Mouse (Mus musculus) cerebellum, postnatal 36 days (tissue): Measurements from ENCODE around the gene Acsbg1.

Experiments
- DNase-seq, 2 experiments: peaks; one replicate each; pipeline ENCODE4 v3.0.0; 2021 to 2022; ENCODE audit warnings: mixed read lengths in 2 of 2

Gene Acsbg1

DNA sequence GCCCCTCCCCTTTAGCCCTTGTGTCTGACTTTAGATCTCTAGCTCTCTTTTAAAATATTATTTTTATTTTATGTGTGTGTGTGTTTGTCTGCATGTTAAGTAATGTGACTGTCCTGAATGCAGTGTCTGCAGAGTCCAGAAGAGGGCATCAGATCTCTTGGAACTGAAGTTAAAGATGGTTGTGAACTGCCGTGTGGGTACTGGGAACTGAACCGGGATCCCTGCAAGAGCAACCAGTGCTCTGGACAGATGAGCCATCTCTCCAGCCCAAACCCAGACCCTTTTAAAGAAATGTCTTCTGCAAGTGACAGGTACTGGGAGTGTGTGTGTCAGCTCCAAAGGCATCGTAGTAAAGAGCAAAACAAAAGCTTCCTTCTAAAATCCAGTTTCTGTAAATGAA, 4.4 kb upstream of the Acsbg1 start:
- DNase-seq = no peak

DNA sequence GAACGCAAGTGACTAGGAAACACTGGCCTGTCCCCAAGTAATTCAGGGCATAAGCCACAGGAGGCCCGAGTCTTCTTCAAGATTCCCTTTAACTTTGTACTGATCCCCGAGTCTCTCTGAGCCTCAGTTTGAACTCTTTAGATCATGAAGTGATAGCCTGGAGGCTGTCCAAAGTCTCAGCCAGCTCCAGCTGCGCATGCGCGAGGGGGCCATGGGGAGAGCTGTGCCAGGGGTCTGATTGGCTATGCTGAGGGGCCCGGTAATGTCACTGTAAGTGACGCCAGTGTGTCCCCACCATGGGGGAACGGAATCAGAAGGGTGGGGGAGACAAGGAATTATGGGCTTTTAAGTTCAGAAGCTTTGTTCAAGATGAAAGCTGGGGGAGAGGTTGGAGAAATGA, 2.7 kb upstream of the Acsbg1 start:
- DNase-seq = no peak

DNA sequence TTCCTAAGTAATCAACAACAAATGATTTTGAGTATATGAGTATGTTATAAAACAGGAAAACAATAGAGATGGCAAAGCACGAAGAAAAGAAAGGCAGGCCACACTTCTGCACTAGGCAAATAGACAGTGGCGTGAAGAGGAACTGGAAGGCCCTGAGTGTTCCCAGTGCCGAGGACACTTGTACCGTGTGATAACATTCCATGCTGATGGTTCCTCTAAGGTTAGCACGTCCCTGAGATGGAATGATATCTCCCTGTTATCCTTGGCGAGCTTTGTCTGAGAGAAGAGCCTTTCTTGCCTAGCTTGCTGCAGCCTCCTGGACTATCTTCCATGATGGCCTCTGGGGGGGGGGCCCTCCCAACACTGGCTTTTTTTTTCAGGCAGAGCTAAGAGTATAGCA, 2.9 kb downstream of the Acsbg1 start:
- DNase-seq = no peak

DNA sequence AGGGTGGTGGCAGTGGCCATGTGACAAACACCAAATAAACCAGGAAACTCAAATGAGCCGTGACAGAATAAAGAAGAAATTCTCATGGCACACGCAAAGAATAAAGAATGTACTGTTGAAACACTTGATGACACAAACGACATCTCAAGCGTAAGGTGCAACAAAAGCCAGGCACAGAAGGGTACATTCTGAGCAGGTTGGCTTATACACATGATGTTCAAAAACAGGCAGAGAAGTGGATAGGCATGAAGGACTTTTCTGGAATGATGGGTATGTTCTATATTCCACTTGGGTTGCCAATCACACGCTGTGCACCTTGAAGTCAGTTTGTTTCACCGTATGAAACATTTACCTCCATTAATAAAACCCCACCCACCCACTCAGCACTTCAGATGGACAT, 5.3 kb downstream of the Acsbg1 start:
- DNase-seq = no peak

DNA sequence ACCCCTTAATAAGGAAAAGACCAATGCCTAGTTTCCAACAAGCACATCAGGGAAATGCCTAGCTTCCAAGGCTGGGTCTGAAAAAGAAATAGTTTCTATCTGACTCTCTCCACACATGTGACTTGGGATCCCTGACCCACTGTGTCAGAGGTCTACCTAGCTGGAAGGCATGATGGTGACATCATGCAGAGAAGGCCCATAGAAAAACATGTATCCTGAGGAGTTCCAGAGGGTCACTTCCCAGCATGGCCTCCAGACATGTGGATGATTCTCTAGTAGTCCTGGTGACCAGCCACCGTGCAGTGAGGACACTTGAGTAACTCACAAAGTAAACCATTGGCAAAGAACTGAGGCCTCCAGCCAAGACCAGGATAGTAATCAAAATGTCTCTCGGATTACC, 5.8 kb downstream of the Acsbg1 start:
- DNase-seq = no peak

DNA sequence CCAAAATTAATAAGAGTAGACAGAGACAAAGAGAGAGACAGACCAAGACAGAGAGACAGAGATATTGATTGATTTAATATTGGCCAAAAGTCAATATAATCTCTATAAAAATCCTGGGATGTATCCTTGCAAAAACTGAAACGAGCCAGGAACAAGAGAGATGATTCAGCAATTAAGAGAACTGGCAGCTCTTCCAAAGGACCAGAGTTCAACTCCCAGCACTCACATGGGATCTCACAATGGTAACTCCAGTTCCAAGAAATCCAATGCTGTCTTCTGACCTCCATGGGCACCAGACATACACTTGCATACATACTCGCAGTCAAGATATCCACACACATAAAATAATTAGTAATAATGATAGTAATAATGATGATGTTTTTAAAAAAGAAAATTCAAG, 8.9 kb downstream of the Acsbg1 start:
- DNase-seq = no peak

DNA sequence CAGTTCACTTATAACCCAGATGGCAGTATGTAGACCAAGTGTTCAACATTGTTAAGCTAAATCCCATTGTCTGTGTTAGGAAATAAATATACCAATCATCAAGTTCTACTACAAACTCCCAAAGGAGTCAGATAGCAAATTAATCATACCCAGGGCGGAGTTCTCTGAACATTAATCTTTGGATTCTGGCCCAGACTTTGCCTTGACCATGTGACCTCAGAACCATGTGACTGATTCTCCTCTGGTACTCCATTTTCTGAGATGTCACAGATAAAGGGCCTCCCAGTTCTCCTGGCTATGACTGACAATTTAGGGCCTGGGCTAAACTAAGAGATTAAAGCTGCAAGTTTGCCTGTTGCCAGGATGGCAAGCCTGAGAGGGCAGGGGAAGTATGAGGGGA, 12.3 kb downstream of the Acsbg1 start:
- no peak for DNase-seq

DNA sequence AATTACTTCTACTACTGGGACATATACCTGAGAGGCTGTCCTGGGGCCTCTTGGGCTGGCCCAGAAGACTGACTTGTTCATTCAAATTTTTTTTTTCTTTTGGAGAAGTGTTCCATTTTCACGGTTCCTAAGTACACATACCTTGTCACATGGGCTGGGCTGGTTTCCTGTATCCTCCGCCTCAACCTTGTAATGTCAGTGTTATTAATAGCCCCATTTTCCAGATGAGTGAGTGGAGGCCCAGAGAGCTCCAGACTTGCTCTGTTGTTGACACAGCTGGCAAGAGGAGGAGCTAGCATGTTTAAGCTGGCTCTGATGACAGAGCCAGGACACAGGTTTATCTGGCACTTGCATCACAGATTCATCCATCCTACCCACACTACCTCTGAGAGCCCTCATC, 14.2 kb downstream of the Acsbg1 start:
- no peak for DNase-seq

DNA sequence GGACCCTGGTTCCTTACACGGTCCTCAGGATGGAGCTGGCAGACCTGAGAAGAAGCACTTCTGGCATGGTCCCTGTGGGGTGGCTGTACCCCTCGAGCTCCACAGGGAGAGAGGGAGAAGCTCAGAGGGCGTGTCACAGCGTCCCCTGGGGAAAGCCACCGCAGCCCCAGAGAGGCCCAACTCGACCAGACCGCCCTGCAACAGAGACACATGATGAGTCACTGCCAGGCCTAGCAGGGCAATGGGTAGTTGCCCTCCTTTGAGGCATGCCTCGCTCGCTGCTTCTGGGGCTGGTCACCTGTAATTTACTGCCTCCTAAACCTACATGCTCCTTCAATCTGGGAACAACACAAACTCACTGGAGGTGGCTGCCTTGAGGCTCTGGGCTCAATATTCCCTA, 15.4 kb downstream of the Acsbg1 start:
- DNase-seq = no peak

DNA sequence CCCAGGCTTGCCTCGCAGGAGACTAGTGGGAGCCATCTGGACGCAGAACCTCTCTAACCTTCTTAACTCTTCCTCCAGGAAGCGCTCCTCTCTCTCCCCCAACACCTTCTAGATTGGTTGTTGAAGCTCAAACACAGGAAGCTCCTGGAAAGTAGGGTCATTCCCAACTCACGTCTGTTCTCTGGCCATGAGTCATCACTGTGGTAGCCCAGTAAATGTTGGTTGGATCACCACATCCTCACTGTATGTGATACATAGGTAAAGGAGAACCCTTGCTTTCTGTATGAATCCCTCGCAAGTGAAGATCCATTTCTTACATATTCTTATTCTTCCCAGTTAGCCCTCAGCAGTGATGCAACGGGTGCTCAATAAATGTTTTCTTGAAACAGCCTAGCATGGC, 16.1 kb downstream of the Acsbg1 start:
- DNase-seq = no peak

DNA sequence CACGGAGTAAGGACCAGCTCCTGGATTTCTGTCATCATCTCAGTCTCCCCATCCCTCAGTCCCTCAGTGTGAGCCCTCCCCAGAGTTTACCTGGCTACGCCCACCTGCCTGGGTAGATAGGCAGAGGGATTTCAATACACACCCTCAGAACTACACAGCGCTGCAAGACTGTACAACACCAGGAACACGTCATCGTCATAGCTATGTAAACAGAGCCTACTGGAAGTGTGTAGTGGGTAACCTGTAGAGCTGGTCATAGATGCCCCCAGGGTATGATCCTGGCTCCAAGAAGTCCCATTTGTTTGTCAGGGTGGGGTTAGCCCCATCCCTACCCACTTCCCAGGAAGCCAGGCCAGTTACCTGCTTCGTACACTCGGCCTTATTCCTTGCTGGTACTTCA, 18.5 kb downstream of the Acsbg1 start:
- no peak for DNase-seq

DNA sequence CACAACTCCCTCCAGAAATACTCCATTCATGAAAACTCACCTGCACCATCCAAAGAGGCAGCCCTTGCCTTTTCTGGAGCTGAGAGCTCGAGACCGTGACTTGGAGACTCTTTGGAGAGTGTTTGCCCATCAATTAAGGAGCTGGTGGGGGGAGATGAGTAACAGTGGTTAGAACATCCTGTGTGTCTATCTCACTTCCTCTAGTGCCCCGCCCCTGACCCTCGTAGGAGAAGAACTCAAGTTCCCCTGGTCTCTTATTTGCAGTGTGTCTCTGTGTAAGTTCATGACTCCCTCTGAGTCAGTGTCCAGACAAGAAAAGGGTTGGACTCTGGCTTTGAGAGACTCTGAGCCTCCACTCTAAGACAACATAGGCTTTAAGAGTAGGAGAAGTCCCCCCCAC, 19.1 kb downstream of the Acsbg1 start:
- DNase-seq = no peak

DNA sequence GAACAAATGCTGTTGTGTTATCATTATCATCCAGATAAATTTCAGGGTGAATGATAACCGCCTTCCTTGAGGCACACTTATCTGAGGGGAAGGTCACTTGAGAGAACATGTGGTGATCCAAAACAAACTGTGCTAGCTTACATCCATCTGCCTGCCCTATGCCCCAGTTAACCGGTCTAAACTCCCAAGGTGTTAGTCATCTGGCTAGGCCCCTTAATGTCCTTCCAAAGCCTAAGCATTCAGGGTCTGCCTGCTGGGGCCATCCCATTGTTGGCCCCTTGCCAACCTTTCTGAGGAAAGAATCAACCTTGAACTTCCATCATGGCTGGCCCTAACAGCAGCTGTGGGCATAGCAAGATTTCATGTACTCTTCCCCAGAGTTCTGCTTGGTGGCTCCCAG, 19.5 kb downstream of the Acsbg1 start:
- no peak for DNase-seq

DNA sequence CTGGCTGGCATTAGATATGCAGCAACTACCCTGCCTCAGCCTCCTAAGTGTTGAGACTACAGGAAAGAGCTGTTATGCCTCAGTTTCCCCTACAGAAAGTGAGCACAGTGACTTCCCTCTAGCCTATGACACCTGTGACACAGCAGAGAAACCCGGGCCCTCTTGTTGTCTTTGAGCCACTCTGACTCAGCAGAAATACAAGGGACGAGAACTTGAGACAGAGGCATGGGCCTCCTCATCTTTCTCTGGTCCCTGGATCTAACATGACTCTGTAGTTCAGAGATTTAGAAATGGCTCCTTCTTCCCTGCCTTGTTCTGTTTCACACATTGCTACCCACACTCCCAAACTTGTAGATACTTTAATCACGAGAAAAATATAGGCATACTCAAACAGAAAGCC, 20.1 kb downstream of the Acsbg1 start:
- no peak for DNase-seq

DNA sequence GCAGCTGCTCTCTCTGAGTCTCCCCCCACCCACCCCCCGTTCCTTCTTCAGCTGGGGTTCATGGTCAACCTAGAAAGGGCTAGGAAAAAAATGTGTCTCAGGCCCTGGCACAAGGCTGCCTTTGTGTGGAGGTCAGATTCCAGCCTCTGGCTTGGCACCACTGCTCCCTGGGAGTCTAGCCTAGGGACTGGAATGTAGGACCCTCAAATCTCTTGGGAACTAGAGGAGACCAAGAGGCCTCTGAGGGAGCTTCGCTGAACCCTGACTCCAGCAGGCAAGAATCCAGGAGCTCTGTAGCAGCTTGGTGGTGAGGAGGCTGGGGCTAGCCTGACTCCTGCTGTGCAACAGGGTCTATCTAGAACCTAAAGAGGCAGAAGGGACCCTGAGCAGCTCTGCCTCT, 22.5 kb downstream of the Acsbg1 start:
- no peak for DNase-seq

DNA sequence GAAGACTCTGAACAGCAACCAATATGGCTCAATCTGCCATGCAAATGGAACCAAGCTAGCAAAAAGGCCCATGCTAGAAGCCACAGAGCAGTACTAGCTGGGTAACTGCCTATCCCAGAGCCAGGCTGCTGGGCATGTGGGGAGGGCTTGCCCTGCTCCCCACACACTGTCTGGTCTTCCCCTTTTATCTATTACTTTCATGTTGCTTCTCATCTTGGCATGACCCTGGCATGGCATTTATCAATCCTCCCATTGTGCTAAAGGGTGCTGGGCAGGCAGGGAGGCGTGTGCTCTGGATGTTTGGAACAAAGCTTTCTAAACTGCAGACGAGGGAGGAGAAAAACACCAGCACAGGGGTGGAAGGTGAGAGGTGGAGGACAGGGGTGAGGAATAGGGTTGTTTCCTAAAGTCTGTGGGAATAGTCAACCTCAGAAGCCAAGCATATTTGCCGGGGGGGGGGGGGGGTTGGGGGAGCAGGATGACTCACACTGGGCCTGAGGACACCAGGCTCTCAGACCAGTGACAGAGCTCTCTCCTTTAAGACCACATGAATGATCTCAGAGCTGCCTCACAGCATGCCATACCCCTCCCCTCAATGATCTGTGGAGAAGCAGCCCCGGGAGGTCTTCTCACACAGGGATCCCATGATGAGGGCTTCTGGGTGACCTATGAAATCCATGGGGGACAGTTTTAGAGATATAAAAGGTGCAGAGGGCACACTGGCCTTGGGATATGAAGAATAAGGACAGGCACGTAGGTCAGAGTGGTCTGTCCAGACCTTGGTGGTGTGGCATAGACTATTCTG, 24.0 kb downstream of the Acsbg1 start:
- DNase-seq = no peak

DNA sequence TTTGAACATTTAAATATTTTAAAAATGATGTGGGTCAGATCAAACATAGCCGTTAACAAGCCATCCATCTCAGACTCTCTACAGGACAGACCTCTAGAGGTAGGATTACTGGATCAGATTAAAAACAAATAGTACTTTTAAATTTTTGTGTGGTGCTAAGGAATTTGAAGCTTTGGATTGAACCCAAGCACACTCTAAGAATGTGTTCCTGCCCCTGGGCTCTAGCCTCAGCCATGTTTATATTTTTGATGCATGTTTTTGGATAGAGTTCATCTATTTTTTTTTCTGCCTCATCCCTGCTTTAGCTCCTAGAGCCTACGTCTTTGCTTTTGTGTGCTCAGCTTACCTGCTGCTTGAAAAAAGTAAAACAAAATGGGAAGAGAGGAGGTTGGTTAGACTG, 28.3 kb downstream of the Acsbg1 start:
- DNase-seq = no peak

DNA sequence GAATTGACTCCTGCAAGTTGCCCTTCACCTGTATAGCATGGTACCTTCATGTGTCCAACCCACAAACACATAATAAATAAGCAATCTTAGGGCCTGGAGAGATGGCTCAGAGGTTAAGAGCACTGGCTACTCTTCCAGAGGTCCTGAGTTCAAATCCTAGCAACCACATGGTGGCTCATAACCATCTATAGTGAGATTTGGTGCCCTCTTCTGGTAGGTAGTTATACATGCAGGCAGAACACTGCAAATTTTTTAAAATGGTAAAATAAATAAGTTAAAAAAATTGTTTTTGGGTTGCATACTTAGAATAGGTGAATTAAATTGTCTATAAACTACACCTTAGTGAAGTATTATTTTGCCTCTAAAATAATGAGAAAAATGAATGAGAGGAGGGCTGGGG, 30.8 kb downstream of the Acsbg1 start:
- DNase-seq = no peak

DNA sequence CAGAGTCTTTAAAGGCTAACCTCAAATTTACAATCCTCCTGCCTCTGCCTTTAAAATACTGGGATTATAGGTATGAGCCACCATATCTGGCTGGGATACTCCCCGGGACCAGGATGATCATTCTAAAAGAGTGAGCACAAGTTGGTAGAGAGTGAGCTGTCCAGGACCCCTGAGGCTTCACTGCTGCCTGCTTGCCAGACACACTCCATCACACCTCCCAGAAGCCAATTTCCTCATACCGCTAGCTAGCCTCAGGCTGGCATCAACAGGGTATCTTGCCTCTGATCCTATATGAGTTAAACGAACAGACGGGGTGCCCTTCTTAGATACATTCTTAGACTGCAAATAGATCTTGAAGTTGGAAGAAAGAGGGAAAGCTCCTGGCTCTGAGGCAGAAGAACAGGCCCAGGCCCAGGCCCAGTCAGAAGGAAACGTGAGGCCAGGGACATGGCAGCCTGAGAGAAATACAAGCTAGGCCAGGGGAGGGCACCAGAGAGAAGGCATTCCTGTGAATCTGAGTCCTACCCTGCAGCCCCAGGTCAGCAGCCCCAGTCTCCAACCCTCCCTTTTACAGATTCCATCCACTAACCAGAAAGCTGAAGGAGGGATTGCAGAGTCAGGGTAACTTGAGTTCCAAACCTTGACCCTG, 31.9 kb downstream of the Acsbg1 start:
- DNase-seq = peak; percentile 31 to 32

DNA sequence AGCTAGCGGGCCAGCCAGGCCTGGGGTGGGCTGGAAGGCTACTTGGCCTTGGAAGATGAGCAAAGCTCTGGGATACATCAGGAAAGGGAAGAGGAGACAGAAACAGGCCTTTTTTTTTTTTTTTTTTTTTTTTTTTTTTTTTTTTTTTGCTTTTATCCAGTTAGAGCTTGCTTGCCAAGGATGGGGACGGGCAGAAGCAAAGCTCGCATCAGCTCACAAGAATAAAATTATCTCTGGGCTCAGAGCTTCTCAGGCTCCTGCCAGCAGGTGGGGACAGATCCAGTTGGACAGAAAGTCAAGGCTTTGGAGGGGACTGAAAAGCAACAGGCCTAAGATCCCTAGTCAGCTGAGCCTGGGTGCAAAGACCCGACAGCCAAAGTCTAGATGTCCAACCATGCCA, 32.9 kb downstream of the Acsbg1 start:
- peak; percentile 17 to 22 for DNase-seq

DNA sequence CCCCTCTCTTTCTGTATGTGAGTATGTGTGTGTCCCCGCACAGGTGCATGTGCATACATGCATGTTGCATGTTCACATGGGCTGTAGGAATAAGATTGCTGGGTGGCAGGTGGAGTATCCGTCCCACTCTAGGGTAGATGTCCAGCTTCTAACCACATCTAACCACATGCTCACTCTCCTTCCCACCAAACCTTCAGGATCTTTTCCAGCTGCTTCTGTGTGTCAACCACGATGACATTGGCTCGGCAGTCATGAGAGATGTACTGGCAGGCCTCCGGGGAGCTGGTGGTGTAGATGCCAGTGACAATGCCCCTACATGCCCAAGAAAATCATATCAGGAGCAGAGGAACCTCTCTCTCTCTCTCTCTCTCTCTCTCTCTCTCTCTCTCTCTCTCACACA, 34.4 kb downstream of the Acsbg1 start:
- no peak for DNase-seq

DNA sequence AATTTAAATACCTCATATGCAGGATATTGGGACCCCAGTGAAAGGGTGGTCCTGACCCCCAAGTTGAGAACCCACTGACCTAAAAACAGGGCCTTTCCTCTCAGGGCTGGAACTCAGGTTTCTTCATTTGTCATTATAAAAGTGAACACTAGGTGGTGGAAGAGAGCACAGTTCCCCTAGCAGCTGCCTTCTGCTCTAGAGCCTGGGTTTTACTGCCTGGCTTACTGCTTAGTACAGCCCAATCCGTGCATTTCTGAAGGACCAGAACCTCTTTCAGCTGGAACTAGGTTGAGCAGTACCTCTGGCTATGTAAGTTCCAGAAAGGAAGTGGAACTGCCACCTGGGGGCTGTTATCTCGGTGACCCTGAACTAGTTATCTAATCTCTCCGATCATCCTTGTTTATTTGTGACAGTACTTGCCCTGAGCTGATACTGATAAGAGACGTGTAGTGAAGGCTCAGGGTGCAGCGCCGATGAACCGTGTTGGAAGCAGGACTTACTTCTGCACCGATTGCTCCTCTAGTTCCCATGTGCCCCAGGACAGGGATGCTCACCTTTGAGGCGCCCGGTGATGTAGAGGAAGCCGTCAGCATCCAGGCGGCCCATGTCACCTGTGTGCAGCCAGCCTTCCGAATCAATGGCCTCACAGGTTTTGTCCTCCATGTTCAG, 47.4 kb downstream of the Acsbg1 start:
- DNase-seq = peak; percentile 9 to 43

DNA sequence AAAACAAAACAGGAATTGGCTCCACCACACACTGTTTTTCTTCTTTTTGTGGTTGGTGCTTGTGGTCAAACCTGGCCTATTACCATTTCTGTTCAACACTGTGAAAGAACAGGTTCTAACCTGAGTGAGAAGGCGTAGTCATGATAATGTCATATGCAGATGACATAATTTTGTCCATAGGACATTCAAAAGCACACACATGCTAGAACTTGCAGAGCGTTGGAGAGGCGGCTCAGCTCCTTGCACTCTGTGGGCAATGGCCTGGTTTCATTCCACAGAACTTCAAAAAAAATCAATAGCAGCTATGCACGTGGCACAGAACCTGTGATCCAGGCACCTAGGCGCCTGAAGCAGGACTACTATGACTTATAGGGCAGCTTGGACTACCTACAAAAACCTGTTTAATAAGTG, 48.9 kb downstream of the Acsbg1 start:
- DNase-seq = no peak

DNA sequence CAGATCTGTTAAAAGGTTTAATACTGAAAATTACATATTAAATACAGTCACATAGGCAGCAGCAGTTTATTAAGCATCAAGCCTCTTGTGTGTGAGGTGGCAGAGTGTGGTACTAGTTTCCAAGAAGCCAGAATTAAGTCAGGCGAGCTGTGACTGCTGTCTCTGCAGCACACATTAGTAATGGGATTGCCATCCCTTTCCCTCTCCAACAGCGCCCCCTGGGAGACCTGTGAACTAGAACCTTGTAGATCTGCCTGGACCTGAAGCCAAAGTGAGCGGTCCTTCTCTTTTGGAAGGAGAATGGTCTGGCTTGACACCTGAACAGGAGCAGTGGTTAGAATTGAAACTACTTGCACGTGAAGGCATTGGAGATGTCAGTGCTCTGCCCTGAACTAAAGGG, 56.8 kb downstream of the Acsbg1 start:
- peak; percentile 52 to 62 for DNase-seq
